Mouse (Mus musculus): ENCODE measurements around the gene Dok1.

- TF ChIP-seq CTCF (IDR thresholded peaks at IDR 0.05; ENCODE audit: low read depth, low read length) = no peak
- TF ChIP-seq POLR2A (IDR thresholded peaks at IDR 0.05; ENCODE audit: insufficient read depth, low read length) = no peak
Observed at GRCm38 (mm10) chr6:83023008-83023407, 10.3 kb downstream of the Dok1 start.
